Mouse (Mus musculus) heart, postnatal 25 days (tissue): Measurements from ENCODE around the gene Vash2. TPM values are rescaled to one million over a fixed set of nuclear protein-coding genes. Genes with fewer than 3 reads are reported as not detected.

ENCODE experiments used
- total RNA-seq, 2 experiments: library from RNA; stranded (reverse); gene quantifications; 2 replicates each; pipeline ENCODE4 v1.2.3; 2021

The Vash2 gene
- total RNA-seq, 2 experiments from 2014 or later: 0.62 to 0.64 TPM

Other genes starting within 250 kb of the Vash2 start
- gene Rps6kc1, start 67.5 kb downstream of the Vash2 start, total RNA-seq: 10 to 100 TPM; 16.6 to 16.9 TPM
- gene Angel2, start 54.2 kb downstream of the Vash2 start, total RNA-seq: 10 to 100 TPM; 26.6 to 28.3 TPM
- gene Flvcr1, start 46.9 kb upstream of the Vash2 start, total RNA-seq: 1 to 10 TPM; 5.3 to 5.5 TPM
- gene Spata45, start 57.3 kb upstream of the Vash2 start, total RNA-seq: not detected
- 10 to 100 TPM; 13.2 to 16.9 TPM for gene Tatdn3, start 83.6 kb upstream of the Vash2 start, total RNA-seq
- gene Nsl1, start 83.7 kb upstream of the Vash2 start, total RNA-seq: under 1 TPM; 0.16 to 0.22 TPM
- gene Batf3, start 118.6 kb upstream of the Vash2 start, total RNA-seq: under 1 TPM; 0.83 to 0.89 TPM
- gene Fam71a, start 185.5 kb upstream of the Vash2 start, total RNA-seq: not detected
- 1 to 10 TPM; 4.9 to 6.0 TPM for gene Atf3, start 238.7 kb upstream of the Vash2 start, total RNA-seq